Mouse (Mus musculus) heart, adult 9 months (tissue): ENCODE measurements around the gene Trpd52l3.
A peak's percentile ranks its signal among the peaks of the same experiment; 100 is the strongest.
"Not testable (repeated sequence)": the region's sequence is repeated elsewhere in the genome, so short reads cannot be mapped to it uniquely, and the experiment has no call there.

ENCODE experiments used
- DNase-seq, 2 experiments: peaks; one replicate each; pipeline ENCODE4 v3.0.0; 2022; ENCODE audit warnings: low spot score in 2 of 2

The Trpd52l3 gene

GRCm38 (mm10) chr19:30003621-30004020 lies at the start of gene Trpd52l3:
Gene Trpd52l3, plus strand, starts transcription at chr19:30003790.
- no peak for DNase-seq

DNA sequence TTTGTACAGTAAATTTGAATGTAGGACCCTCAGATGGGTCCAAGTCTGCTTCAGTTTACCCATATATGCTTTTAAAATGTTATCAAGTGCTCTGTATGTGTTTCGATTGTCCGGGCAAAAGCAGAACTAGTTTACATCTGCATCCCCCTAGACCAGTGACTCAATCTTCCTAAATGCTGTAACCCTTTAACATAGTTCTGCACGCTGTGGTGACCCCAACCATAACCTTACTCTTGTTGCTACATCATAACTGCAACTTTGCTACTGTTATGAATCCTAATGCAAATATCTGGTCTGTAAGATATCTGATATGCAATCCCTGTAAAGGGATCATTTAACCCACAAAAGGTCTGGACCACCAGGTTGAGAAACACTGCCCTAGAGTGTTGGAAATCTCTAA lies 49.8 kb upstream of the Trpd52l3 start:
- DNase-seq, result no peak

DNA sequence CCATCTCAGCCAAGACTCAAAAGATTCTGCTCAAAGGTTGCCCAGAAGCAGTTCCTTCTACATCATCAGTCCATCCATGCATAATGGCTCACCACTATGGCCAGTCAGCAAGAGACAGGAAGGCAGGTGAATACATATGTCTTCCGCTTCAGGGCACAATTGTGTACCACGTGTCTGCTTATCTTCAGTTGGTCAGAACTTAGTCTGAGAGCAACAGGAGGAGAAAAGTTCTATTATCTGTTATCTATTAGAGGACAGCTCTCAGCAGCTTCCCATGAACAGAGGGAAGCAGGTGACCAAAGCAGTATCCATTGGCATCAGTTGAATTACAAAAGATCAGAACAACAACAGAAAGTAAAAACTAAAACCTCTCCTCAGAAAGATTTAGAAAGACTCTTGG lies 48.1 kb upstream of the Trpd52l3 start:
- no peak for DNase-seq

DNA sequence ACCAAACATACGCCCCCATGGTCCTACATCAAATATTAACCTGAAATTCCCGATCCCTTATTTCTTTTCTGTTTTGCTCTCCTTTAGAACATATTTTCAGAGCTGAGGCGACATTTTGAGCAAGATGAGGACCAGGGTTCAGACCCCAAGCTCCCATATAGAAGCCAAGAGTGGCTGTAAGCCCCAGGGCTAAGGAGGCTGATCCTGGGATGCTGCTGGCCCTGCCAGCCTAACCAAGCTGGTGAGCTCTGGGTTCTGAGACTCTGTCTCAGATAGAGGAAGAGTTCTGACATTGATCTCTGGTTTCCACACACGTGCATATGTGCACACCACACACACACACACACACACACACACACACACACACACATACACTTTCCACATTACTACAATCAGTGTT lies 42.7 kb upstream of the Trpd52l3 start:
- DNase-seq, result no peak

DNA sequence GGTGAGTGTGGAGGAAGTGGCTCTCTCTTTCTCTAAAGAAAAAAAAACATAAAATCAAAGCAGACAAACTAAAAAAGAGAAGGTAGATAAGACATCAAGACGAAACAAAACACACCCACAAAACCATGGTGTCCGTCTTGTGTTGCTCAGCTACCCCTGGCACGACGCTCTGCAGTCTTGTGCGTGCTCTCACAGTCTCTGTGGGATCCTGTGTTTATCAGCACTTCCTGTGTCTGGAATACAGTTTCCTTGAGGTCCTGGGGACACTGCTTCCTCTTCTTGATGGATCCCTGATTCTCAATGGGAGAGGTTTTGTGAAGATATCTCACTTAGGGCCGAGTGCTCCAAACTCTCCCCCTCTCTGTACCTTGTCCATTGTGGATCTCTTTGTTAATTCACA lies 41.7 kb upstream of the Trpd52l3 start:
- no peak for DNase-seq

DNA sequence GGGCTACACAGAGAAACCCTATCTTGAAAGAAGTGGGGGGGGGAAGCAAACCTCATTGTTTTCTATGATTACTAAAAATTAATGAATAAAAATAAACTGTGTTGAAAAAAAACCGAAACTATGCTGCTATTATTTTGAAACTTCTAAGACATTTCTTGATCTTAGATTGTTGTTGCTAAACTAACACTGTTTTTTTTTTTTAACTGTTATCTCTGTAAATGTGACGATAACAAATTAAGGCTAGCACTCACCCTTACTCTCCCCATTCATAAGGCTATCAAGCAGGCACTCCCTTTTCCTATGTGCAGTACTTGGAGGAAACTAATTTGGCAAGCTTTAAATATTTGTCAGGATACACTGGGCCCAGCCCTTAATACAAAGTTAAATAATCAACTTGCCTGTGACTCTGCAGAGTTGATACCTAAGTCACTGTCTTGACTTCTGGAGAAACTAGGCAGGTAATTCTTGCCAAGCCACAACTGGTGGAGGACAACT lies 39.9 kb upstream of the Trpd52l3 start:
- peak in 1 of 2 experiments; percentile 38 for DNase-seq

- DNase-seq, result no peak
Measured at GRCm38 (mm10) chr19:29967960-29968359, 35.6 kb upstream of the Trpd52l3 start.

- DNase-seq, result peak; percentile 72 to 74
Measured at GRCm38 (mm10) chr19:29973396-29973795, 30.2 kb upstream of the Trpd52l3 start.

DNA sequence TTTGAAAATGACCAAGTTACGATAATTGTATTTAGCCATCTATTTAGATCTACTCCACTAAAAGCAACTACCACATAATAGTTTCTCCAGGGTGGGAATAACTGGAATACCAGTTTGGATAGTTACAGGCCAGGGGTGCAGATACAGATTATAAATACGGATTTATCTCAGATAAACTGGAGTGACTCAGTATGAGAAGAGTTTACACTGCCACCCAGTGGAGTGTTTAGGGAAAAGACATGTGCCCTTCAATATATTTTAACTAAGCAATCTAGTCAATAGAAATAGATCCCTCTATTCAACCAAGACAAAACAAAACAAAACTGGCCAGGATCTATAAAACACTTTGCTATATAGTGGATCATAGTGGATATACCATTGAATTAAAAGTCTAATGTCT lies 24.7 kb upstream of the Trpd52l3 start:
- DNase-seq, result peak in 1 of 2 experiments; percentile 30

DNA sequence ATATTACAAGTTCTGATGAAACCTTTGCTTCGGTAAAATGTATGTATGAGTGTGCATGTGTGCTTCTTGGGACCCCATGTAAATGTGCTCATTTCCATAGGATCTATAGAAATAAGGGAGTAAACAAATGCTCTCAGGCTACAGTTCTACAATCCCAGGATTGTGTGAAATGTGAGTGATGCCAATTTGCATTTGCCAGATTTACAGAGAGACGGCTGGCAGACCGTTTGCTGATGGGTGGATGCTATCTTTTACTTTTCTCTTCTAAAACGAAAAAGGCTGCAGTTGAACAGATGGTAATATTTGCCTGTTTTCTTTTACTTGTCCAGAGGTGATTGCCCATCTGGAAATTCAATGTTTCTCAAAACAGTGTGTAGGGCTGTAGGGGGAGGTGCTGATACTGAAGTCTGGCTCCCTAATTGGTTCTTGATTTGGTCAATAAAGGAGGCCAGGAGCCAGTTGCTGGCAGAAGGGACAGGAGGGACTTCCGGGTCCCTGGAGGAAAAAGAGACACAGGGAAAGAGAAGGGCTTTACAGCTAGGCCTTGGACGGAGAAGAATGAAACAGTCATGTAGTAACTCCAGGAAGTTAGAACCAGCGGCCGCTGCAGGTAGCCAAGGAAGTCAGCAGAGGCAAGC lies 24.0 kb upstream of the Trpd52l3 start:
- DNase-seq, result no peak

DNA sequence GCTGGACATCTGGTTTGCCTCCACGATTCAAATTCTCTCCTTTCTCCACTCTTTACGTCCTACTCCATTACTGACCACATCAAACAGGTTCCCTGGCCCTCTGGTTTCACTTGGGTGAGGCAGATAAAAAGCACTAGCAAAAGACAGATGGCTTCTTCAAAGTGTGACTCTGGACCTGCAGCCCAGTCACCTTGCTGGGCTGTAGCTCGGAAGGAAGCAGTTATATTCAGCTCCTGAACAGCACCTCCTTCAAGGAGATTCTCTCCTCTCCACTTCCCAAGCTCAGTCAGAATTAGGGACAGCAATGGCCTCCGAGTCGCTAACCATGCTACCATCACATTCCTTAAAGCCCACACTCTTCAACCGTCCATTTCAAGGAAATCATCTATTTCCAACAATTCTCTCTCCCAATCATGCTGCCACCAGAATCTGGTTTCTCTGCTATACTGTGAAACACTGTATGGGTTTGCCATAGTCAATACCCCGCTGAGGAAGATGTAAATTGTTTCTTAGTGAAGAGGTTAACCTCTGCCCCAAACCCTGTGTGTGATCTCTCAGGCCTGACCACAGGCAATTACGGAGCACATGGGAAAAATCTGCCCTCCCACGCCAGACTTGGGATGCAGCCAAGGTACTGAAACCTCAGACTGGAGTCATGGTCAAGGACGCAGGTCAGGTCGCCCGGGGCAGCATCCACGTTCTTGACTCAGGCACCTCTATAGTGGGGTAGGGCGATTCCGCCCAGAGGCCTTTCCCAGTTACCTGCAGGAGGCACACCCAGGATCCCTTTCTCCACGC lies 19.2 kb upstream of the Trpd52l3 start:
- peak in 1 of 2 experiments; percentile 7 for DNase-seq

DNA sequence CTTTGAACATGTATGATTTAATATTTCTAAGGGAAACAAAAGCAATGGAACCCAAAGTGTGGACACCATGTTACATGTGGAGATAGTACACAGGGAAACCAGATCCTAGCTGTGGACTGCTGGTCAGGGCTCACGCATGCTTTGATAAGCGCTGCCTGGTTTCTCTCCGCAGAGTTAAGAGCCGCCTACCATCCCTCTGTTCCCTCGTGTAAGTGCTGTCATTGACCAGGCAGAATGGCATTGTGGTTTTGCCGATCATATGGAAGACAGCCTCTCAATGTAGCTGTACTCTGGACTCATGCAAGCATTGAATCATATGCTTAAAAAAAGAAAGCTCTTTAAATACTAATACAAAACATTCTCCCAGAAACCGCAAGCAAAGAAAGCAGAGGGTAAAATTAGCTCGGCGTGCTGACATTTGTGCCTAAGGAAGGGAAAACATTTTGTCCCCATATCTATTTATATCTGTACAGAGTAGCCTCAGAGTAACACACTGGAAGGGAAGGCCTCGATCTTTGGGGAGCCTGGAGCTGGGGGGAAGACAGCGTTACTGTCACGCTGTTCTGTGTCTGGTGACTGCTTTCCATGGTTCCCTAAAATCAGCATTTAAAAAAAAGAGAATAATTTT lies 17.0 kb upstream of the Trpd52l3 start:
- DNase-seq, result no peak

- DNase-seq, result no peak
Measured at GRCm38 (mm10) chr19:30000406-30001365, 2.9 kb upstream of the Trpd52l3 start.

DNA sequence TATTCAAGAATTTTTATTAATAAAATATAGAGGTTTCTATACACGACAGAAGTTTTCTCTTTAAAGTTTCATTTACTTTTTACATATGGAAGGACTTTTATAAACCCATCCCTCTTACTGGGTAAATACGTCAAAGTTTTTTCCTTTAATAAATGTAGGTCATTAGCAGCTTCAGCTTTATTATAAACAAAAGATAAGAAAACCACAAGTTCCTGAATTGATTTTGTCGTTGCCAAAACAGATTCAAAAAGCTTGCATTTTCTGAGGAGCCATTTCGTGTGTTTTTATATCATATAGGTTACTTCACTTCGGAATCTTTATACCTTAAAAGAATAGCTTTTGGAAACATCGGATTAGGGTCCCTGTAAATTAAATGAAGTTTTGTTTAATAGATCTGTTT lies 2.0 kb upstream of the Trpd52l3 start:
- DNase-seq, result no peak

DNA sequence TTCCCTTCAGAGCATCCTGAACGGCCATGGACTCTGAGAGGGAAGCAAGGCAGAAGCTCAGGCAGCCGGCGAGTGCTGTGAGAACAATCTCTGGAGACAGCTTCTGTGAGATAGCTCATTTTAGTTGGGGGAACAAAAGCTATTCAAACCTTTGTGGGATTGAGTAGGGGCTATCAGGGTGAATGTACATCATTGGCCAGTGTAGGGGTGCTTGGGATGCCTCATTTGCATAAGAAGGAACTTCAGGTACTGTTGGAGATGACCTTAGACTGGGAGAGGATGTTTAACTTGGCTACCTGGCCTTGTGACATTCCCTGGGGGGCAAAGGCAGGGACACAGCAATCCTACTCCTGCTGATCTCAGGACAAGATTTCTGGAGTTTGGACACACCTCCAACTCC lies 2.8 kb downstream of the Trpd52l3 start:
- DNase-seq, result no peak

- no peak for DNase-seq
Measured at GRCm38 (mm10) chr19:30010520-30011296, 7.1 kb downstream of the Trpd52l3 start.

DNA sequence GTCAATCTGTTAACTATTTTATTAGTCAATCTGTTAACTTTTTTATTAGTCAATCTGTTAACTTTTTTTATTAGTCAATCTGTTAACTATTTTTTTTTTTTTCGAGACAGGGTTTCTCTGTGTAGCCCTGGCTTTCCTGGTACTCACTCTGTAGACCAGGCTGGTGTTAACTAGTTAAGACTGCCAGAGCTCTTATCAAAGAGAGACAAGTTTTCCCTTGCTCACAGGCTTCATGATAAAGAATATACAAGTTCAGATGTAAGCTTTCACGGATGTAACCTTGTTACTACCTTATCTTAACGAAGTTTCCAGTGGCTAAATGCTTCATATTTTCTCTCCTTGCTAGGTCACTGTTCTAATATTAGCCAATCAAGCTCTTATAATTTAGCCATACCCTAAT lies 10.7 kb downstream of the Trpd52l3 start:
- DNase-seq, result no peak

DNA sequence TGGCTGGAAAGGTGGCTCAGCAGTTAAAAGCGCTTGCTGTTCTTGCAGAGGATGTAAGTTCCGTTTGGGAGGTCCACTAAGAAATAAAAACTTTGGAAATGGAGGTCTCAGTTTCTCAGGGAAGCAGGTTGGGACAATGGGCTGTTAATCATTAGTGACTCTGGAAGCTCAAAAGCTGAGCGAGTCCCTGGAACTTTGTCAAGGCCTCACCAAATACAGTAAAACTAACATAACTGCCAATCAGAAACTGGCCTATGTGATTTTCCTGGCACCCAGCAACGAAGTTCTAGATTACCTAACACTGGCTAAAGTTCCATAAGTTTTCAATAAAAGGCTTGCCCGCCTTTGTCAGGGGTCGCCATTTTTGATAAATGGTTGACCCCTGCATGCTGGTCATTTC lies 12.6 kb downstream of the Trpd52l3 start:
- no peak for DNase-seq

- not testable (repeated sequence) for DNase-seq
Measured at GRCm38 (mm10) chr19:30023419-30023818, 19.8 kb downstream of the Trpd52l3 start.

DNA sequence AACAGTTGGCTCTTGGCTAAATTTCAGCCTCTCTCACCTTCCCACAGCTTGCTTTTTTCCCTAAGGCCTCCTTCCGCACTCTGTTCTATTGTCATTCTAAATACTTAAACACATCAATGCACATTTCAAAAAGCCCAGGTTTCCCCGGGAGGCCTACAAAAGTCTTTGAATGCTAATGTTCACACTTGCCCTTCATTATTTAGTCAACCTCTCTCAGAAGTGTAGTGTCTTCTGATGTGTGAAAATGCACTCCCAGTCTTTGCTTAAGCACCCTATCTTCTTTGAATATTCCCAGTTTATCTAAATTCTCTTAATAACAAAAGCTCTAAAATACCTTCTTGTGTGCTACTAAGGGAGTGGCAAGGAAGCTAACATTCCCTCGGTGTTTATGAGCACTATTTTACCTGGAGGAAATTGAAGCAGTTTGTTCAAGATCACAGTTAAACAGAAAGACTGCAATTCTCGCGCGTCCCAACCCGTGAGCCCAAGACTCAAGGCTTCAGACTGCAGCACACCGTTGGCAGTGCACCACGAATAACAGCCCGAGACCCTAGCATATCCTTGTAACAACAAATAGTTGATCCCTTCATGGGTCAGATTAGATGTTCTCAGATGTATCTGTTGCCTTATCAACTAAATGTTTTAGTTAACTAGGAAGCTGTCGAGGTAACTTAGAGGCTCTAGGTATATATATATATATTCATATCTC lies 25.6 kb downstream of the Trpd52l3 start:
- no peak for DNase-seq
